Mouse (Mus musculus): ENCODE results near the gene Tat.

DNA sequence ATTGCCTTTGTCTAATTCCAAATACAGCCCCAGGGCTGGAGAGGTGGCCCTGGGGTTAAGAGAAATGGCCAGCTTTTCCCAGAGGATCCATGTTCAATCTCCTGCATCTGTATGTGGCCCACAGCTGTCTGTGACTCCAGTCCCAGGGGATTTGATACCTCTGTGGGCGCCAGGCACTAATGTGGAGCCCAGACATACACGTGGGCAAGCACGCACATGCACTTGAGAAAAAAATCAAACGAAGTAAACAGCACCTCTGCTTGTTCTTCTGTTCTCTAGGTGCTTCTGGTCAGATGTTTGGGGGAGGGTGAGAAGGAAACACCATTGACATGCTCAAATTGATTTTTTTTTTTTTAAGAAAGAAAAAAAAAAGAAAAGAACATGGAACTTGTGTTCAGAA, 26.1 kb upstream of the Tat start:
- TF ChIP-seq POLR2AphosphoS5 (IDR thresholded peaks at IDR 0.05; ENCODE audit: insufficient replicate concordance, low read depth, low read length) (no peak), TAL1 (conservative IDR thresholded peaks at IDR 0.05; ENCODE audit: low read depth, low read length) (no peak), CTCF (IDR thresholded peaks at IDR 0.05; ENCODE audit: low read depth, low read length) (no peak), GATA1 (IDR thresholded peaks at IDR 0.05; ENCODE audit: borderline replicate concordance, low read length) (no peak), GATA2 (IDR thresholded peaks at IDR 0.05; ENCODE audit: borderline replicate concordance, low read depth, low read length) (no peak)
